Mouse (Mus musculus) megakaryocyte-erythroid progenitor cell, adult 5-6 weeks (primary cell): ENCODE measurements around the gene Fkbp8. TPM values are rescaled to one million over a fixed set of nuclear protein-coding genes. Genes with fewer than 3 reads are reported as not detected.

Experiments
- ATAC-seq: replicated peaks from 2 replicates; pipeline ENCODE4 v1.8.0; 2016; ENCODE audit warnings: mild to moderate bottlenecking, inconsistent platforms; ENCODE audit not compliant: severe bottlenecking, poor library complexity, low FRiP score, low TSS enrichment
- total RNA-seq, 2 experiments: library from RNA; stranded (forward) in 1 of 2; stranded (reverse) in 1 of 2; fragments of 200-1000, 215-1000 nt in 1 of 2; fragments of >200 nt in 1 of 2; fragmentation: Nextera tagmentation in 1 of 2; gene quantifications; 2 replicates each; pipeline ENCODE4 v1.2.3; 2014 to 2017

The Fkbp8 gene
- total RNA-seq (2014; fragmentation: Nextera tagmentation) (140 and 265 TPM in 2 replicates), total RNA-seq (2017) (172 and 176 TPM in 2 replicates)

- ATAC-seq: peak; percentile 78
Measured at GRCm38 (mm10) chr8:70527512-70528181, at the start of gene Fkbp8, which contains the start of gene Kxd1. Gene Fkbp8 (plus strand): TSS chr8:70527724. Gene Kxd1 (minus strand): TSS chr8:70527956.

- no peak for ATAC-seq
Measured at GRCm38 (mm10) chr8:70481908-70482307, 45.6 kb upstream of the Fkbp8 start.

GRCm38 (mm10) chr8:70482943-70483342, 44.6 kb upstream of the Fkbp8 start:
- no peak for ATAC-seq

- ATAC-seq: no peak
Measured at GRCm38 (mm10) chr8:70486191-70486681, 41.3 kb upstream of the Fkbp8 start.

GRCm38 (mm10) chr8:70486941-70487520, 40.5 kb upstream of the Fkbp8 start, which contains the start of gene Tmem59l:
Gene Tmem59l (minus strand): TSS chr8:70487358.
- ATAC-seq: no peak

GRCm38 (mm10) chr8:70487993-70488796, 39.3 kb upstream of the Fkbp8 start:
- no peak for ATAC-seq

GRCm38 (mm10) chr8:70488931-70489470, 38.5 kb upstream of the Fkbp8 start:
- no peak for ATAC-seq

- no peak for ATAC-seq
Measured at GRCm38 (mm10) chr8:70489576-70489975, 37.9 kb upstream of the Fkbp8 start.

- no peak for ATAC-seq
Measured at GRCm38 (mm10) chr8:70490061-70490879, 37.3 kb upstream of the Fkbp8 start.

- ATAC-seq: no peak
Measured at GRCm38 (mm10) chr8:70490880-70491495, 36.5 kb upstream of the Fkbp8 start.

GRCm38 (mm10) chr8:70492664-70493640, 34.6 kb upstream of the Fkbp8 start, which contains the start of gene Crlf1:
Gene Crlf1 (plus strand): TSS chr8:70493158.
- ATAC-seq: no peak

- ATAC-seq: no peak
Measured at GRCm38 (mm10) chr8:70493692-70494415, 33.7 kb upstream of the Fkbp8 start.

GRCm38 (mm10) chr8:70494416-70494945, 33.0 kb upstream of the Fkbp8 start:
- ATAC-seq: no peak

- ATAC-seq: no peak
Measured at GRCm38 (mm10) chr8:70495001-70495770, 32.3 kb upstream of the Fkbp8 start.

GRCm38 (mm10) chr8:70495771-70496062, 31.8 kb upstream of the Fkbp8 start:
- no peak for ATAC-seq
